Mouse (Mus musculus) cerebellum, adult 2 months (tissue): Measurements from ENCODE around the gene Aspdh.

Experiments used
- CTCF ChIP-seq: fragments of 200-500 bp; IDR thresholded peaks from 2 replicates; pipeline ENCODE4 v1.5.1; 2011; ENCODE audit warnings: low read depth, mild to moderate bottlenecking, control low read depth, low read length, moderate library complexity, borderline replicate concordance; ENCODE audit not compliant: insufficient read depth
- POLR2A ChIP-seq: fragments of 200-500 bp; IDR thresholded peaks from 2 replicates; pipeline ENCODE4 v1.6.1; 2011; ENCODE audit warnings: low read length, control low read depth, borderline replicate concordance; ENCODE audit not compliant: insufficient read depth

DNA sequence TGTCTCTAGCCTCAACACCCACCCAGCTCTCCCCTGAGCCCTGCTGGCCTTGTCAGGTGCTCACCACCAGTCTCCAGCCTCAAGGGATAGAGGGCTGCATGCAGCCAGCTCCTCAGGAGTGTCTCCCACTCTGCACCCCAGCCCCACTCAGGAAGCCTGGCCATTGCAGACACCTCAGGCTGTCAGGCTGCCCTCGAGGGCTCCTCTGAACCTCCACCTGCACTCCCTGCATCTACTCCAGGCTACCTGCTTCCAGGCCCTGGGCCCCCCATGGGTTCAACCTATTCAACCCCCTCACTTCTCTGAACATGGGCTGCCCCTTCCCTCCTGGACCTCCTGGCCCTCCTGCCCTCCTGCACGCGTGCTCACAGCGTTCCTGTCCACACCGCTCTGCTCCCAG is 26.2 kb downstream of the Aspdh start:
- TF ChIP-seq CTCF (no peak), POLR2A (no peak)
